Mouse (Mus musculus) right cerebral cortex, adult 18-20 months (tissue): ENCODE measurements at regions not wholly inside any gene's neighbourhood (a gene's known extent, or its start where the extent isn't known, plus 50 kb on each side); places are given as distances from the start of the nearest gene placed in this dataset.

Experiments used
- DNase-seq: peaks from one replicate; pipeline ENCODE4 v3.0.0; 2022; ENCODE audit warnings: mixed read lengths

- no peak for DNase-seq
Measured at GRCm38 (mm10) chr13:83716711-83717171, 212.9 kb downstream of the Mef2c start.

GRCm38 (mm10) chr13:83717686-83718210 is 213.9 kb downstream of the Mef2c start:
- DNase-seq = no peak

- DNase-seq = no peak
Measured at GRCm38 (mm10) chr13:83718431-83719410, 214.9 kb downstream of the Mef2c start.

GRCm38 (mm10) chr13:83719635-83720291 is 215.9 kb downstream of the Mef2c start:
- DNase-seq = no peak

GRCm38 (mm10) chr13:83720352-83720751 is 216.5 kb downstream of the Mef2c start:
- no peak for DNase-seq

GRCm38 (mm10) chr13:83720883-83721371 is 217.1 kb downstream of the Mef2c start:
- peak; percentile 89 for DNase-seq

GRCm38 (mm10) chr13:83721563-83721962 is 217.7 kb downstream of the Mef2c start:
- no peak for DNase-seq

- no peak for DNase-seq
Measured at GRCm38 (mm10) chr13:83722241-83722640, 218.4 kb downstream of the Mef2c start.

- no peak for DNase-seq
Measured at GRCm38 (mm10) chr13:83722791-83723190, 219.0 kb downstream of the Mef2c start.

- DNase-seq = no peak
Measured at GRCm38 (mm10) chr13:83723396-83723795, 219.6 kb downstream of the Mef2c start.

- DNase-seq = no peak
Measured at GRCm38 (mm10) chr13:83724196-83724595, 220.4 kb downstream of the Mef2c start.

GRCm38 (mm10) chr13:83724995-83725394 is 221.2 kb downstream of the Mef2c start:
- DNase-seq = peak; percentile 87

GRCm38 (mm10) chr13:83725831-83726230 is 222.0 kb downstream of the Mef2c start:
- no peak for DNase-seq

- DNase-seq = no peak
Measured at GRCm38 (mm10) chr13:83726346-83726975, 222.6 kb downstream of the Mef2c start.

- DNase-seq = peak; percentile 59
Measured at GRCm38 (mm10) chr13:83727051-83727765, 223.4 kb downstream of the Mef2c start.

- no peak for DNase-seq
Measured at GRCm38 (mm10) chr13:83727766-83728395, 224.0 kb downstream of the Mef2c start.

GRCm38 (mm10) chr13:83728421-83729010 is 224.7 kb downstream of the Mef2c start:
- no peak for DNase-seq

- DNase-seq = peak; percentile 89
Measured at GRCm38 (mm10) chr13:83729331-83730009, 225.6 kb downstream of the Mef2c start.

- no peak for DNase-seq
Measured at GRCm38 (mm10) chr13:83730155-83730712, 226.4 kb downstream of the Mef2c start.
